Comparison of ENCODE assay signal across 8 mouse cellular contexts in genomic region chr14:78849961-78850578, GRCm38 (mm10). TPM values are rescaled to one million over a fixed set of nuclear protein-coding genes. Genes with fewer than 3 reads are reported as not detected.
DNase-seq lines count a peak whose midpoint lies in the region; ATAC-seq and TF ChIP-seq lines count a peak whose summit lies in the region.

No protein-coding gene starts in this region.

- DNase-seq in lung, embryonic 14.5 days = peak; percentile 32
- DNase-seq in lung, adult 18-20 months = no peak
- DNase-seq in embryonic facial prominence, embryonic 10.5 days (ENCODE audit: low spot score) = peak; percentile 14
- DNase-seq in spleen, postnatal 10 days (ENCODE audit: low spot score in 2 of 2) = no peak
- no peak for DNase-seq in left cerebral cortex, adult 11 months (ENCODE audit: low spot score)

- ATAC-seq in lung, embryonic 14.5 days (ENCODE audit: insufficient read depth) = no peak
- no peak for ATAC-seq in intestine, embryonic 15.5 days
- no peak for ATAC-seq in neural tube, embryonic 14.5 days (ENCODE audit: low read depth)
- no peak for ATAC-seq in inflammation-experienced regulatory T-cells, adult 6 months

- 0 out of 2 replicates have a peak, but pooled peaks cover 2% of the 10 kb centered on the region for H3K4me1 ChIP-seq in lung, embryonic 14.5 days (ENCODE audit: insufficient read depth)
- peaks cover 27% of the 10 kb centered on the region for H3K4me1 ChIP-seq in embryonic facial prominence, embryonic 10.5 days
- H3K4me1 ChIP-seq in intestine, embryonic 15.5 days (replicated peaks) = peaks cover 12% of the 10 kb centered on the region
- H3K4me1 ChIP-seq in neural tube, embryonic 14.5 days (ENCODE audit: control insufficient read depth, insufficient read depth, low read length) = peaks cover 10% of the 10 kb centered on the region; the same call in 1 of the 2 replicates

- 25% methylated on average over 5 of the region's 5 CpGs for WGBS in lung, embryonic 14.5 days
- 66% methylated on average over 5 of the region's 5 CpGs for whole genome bisulfite sequencing in embryonic facial prominence, embryonic 10.5 days
- 53% methylated on average over 5 of the region's 5 CpGs for WGBS in intestine, embryonic 15.5 days
- WGBS in neural tube, embryonic 14.5 days = 50% methylated on average over 5 of the region's 5 CpGs

- no peak overlapping the region for H3K4me3 ChIP-seq in lung, embryonic 14.5 days (ENCODE audit: low read depth, low read length)
- H3K4me3 ChIP-seq in embryonic facial prominence, embryonic 10.5 days = peak overlapping the region; percentile 91
- H3K4me3 ChIP-seq in intestine, embryonic 15.5 days (replicated peaks) = no peak overlapping the region
- no peak overlapping the region; the same call in 1 of the 2 replicates for H3K4me3 ChIP-seq in neural tube, embryonic 14.5 days (ENCODE audit: low read depth, low read length)

- H3K36me3 ChIP-seq in lung, embryonic 14.5 days (ENCODE audit: insufficient read depth) = no peaks in the 10 kb centered on the region
- H3K36me3 ChIP-seq in embryonic facial prominence, embryonic 10.5 days (replicated peaks) = no peaks in the 10 kb centered on the region
- no peaks in the 10 kb centered on the region for H3K36me3 ChIP-seq in intestine, embryonic 15.5 days
- no peaks in the 10 kb centered on the region for H3K36me3 ChIP-seq in neural tube, embryonic 14.5 days (ENCODE audit: control insufficient read depth, insufficient read depth, low read length)

- peak overlapping the region; percentile 79 for H3K4me2 ChIP-seq in lung, embryonic 14.5 days
- peak overlapping the region; percentile 89 for H3K4me2 ChIP-seq in intestine, embryonic 15.5 days (replicated peaks)
- H3K4me2 ChIP-seq in neural tube, embryonic 14.5 days (ENCODE audit: low read depth, low read length) = peak overlapping the region; percentile 76; the same call in 1 of the 2 replicates

- no peak for TF ChIP-seq CTCF in lung, embryonic 14.5 days (IDR thresholded peaks at IDR 0.05; ENCODE audit: low read depth)

- H3K27ac ChIP-seq in lung, embryonic 14.5 days (ENCODE audit: low read depth) = no peak overlapping the region
- H3K27ac ChIP-seq in embryonic facial prominence, embryonic 10.5 days (replicated peaks) = no peak overlapping the region
- no peak overlapping the region for H3K27ac ChIP-seq in intestine, embryonic 15.5 days
- no peak overlapping the region for H3K27ac ChIP-seq in neural tube, embryonic 14.5 days (ENCODE audit: low read depth, low read length)

- no peaks in the 10 kb centered on the region for H3K9me3 ChIP-seq in lung, embryonic 14.5 days (ENCODE audit: low read depth, low read length)
- H3K9me3 ChIP-seq in embryonic facial prominence, embryonic 10.5 days = no peaks in the 10 kb centered on the region
- H3K9me3 ChIP-seq in intestine, embryonic 15.5 days = no peaks in the 10 kb centered on the region
- no peaks in the 10 kb centered on the region for H3K9me3 ChIP-seq in neural tube, embryonic 14.5 days (ENCODE audit: control insufficient read depth, low read length)

- H3K27me3 ChIP-seq in lung, embryonic 14.5 days (ENCODE audit: insufficient read depth, low read length) = no peaks in the 10 kb centered on the region
- no peaks in the 10 kb centered on the region for H3K27me3 ChIP-seq in embryonic facial prominence, embryonic 10.5 days (replicated peaks; ENCODE audit: low read depth, poor library complexity, severe bottlenecking)
- H3K27me3 ChIP-seq in intestine, embryonic 15.5 days (replicated peaks) = no peaks in the 10 kb centered on the region
- no peaks in the 10 kb centered on the region for H3K27me3 ChIP-seq in neural tube, embryonic 14.5 days (ENCODE audit: control insufficient read depth, insufficient read depth, low read length)

- H3K9ac ChIP-seq in lung, embryonic 14.5 days = no peak overlapping the region
- H3K9ac ChIP-seq in intestine, embryonic 15.5 days = no peak overlapping the region
- peak overlapping the region; percentile 93; the same call in 1 of the 2 replicates for H3K9ac ChIP-seq in neural tube, embryonic 14.5 days (replicated peaks; ENCODE audit: low read depth, low read length)

RNA-seq across cellular contexts. Expression of gene Vwa8, which starts 1.2 kb away (rescaled TPM):
- polyA plus RNA-seq in lung, embryonic 14.5 days (2014; fragmentation: Nextera tagmentation; extraction: Ambion mirVana) = 12.5 and 13.9 TPM in 2 replicates
- polyA plus RNA-seq in embryonic facial prominence, embryonic 10.5 days (2016; fragmentation: Nextera tagmentation; extraction: Ambion mirVana) = 7.1 and 7.4 TPM in 2 replicates
- 13.5 and 13.8 TPM in 2 replicates for polyA plus RNA-seq in intestine, embryonic 15.5 days (2015; fragmentation: Nextera tagmentation; extraction: Ambion mirVana)
- 8.7 and 10.9 TPM in 2 replicates for polyA plus RNA-seq in neural tube, embryonic 14.5 days (2014; fragmentation: Nextera tagmentation; extraction: Ambion mirVana)
- 10 to 100 TPM in 1 of 3 experiments, 1 to 10 TPM in 2; 4.7 to 10.0 (median 8.4) TPM for polyA plus RNA-seq in inflammation-experienced regulatory T-cells, adult 6 months (2017; shearing (Covaris generic))

Comparison
In these comparisons a context has a peak if more than half of its experiments do, and no peak if none do; other contexts are left out.
1. DNase-seq: peak in lung, embryonic 14.5 days (single experiment) and embryonic facial prominence, embryonic 10.5 days (single experiment); none in lung, adult 18-20 months (0 of 2), spleen, postnatal 10 days (0 of 2) and left cerebral cortex, adult 11 months (single experiment).
2. Peak in every context shown above with its lines, with median percentiles within 50 percentile points of each other: H3K4me2 ChIP-seq.